Mouse (Mus musculus) olfactory bulb, adult 2 months (tissue): ENCODE results near the gene Usp9x.

Source experiments
- CTCF ChIP-seq: fragments of 200-500 bp; IDR thresholded peaks from 2 replicates; pipeline ENCODE4 v1.5.1; 2012; ENCODE audit warnings: low read depth, mild to moderate bottlenecking, low read length, moderate library complexity; ENCODE audit not compliant: insufficient read depth
- POLR2A ChIP-seq: fragments of 200-500 bp; IDR thresholded peaks from 2 replicates; pipeline ENCODE4 v1.6.1; 2012; ENCODE audit warnings: mild to moderate bottlenecking, low read depth, low read length, moderate library complexity; ENCODE audit not compliant: insufficient read depth

GRCm38 (mm10) chrX:13070206-13070572, 1.1 kb upstream of the Usp9x start:
- no peak for TF ChIP-seq CTCF
- TF ChIP-seq POLR2A = no peak
